Mouse (Mus musculus) thymus, adult 2 months (tissue): Measurements from ENCODE around the gene Ogfrl1.

Experiments used
- CTCF ChIP-seq: fragments of 200-500 bp; IDR thresholded peaks from 2 replicates; pipeline ENCODE4 v1.5.1; 2012; ENCODE audit warnings: mild to moderate bottlenecking, control low read depth, low read length, moderate library complexity, borderline replicate concordance; ENCODE audit not compliant: control insufficient read depth, poor library complexity, insufficient read depth; ENCODE audit errors: extremely low read depth
- POLR2A ChIP-seq: fragments of 200-500 bp; IDR thresholded peaks from 2 replicates; pipeline ENCODE4 v1.6.1; 2012; ENCODE audit warnings: mild to moderate bottlenecking, low read length, control low read depth, moderate library complexity; ENCODE audit not compliant: control insufficient read depth, poor library complexity, insufficient read depth; ENCODE audit errors: extremely low read depth

- no peak for TF ChIP-seq CTCF
- TF ChIP-seq POLR2A, result no peak
Measured at GRCm38 (mm10) chr1:23352895-23353294, 44.7 kb downstream of the Ogfrl1 start.
